Mouse (Mus musculus) cerebellum, adult 18-20 months (tissue): ENCODE results near the gene Trip6.

ENCODE experiments used
- DNase-seq, 2 experiments: peaks; one replicate each; pipeline ENCODE4 v3.0.0; 2021

Gene Trip6

GRCm38 (mm10) chr5:137263897-137264720, 50.1 kb downstream of the Trip6 start:
- DNase-seq, result no peak
